Mouse (Mus musculus) E14TG2a.4 (cell line): ENCODE measurements at regions not wholly inside any gene's neighbourhood (a gene's known extent, or its start where the extent isn't known, plus 50 kb on each side); places are given as distances from the start of the nearest gene placed in this dataset.

Experiments used
- CTCF ChIP-seq: conservative IDR thresholded peaks from 2 replicates; pipeline ENCODE4 v1.5.1; 2014; ENCODE audit warnings: low read length
- NANOG ChIP-seq: IDR thresholded peaks from 2 replicates; pipeline ENCODE4 v1.6.1; 2014; ENCODE audit warnings: borderline replicate concordance, low read length, mixed read lengths

DNA sequence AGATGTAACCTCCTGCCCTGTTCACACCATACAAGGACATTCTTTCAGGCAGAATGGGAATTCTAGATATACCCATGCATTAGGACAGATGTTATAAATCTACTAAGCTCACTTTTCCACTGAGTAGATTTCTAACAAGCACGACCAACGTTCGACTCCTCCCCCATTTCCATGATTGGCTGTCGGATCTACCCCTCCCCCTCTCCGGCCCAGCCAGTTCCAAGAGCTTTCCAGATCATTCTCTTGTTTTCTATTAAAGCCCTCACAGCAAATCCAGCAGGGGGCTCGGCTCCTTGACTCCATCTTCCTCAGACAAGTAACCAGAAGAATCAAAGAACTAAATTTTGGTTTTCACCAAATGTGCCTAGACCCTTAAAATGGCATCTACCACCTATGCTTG is 146.5 kb upstream of the Plxnc1 start:
- TF ChIP-seq CTCF (no peak), NANOG (no peak)
